Mouse (Mus musculus) liver, embryonic 14.5 days (tissue): ENCODE measurements around the gene Ccer2. TPM values are rescaled to one million over a fixed set of nuclear protein-coding genes. Genes with fewer than 3 reads are reported as not detected.

Source experiments
- ATAC-seq: fragments of 200-750 bp; cut with Nextera tagmentation; 2 replicates; pipeline ENCODE4 v1.8.0; 2017; ENCODE audit warnings: moderate number of reproducible peaks, mild to moderate bottlenecking, moderate library complexity; ENCODE audit not compliant: insufficient read depth
- DNase-seq, 3 experiments: peaks; one replicate each; pipeline ENCODE4 v3.0.0-alpha.2; 2012 to 2013; ENCODE audit warnings: low read depth in 3 of 3, low spot score in 3 of 3
- H3K27ac ChIP-seq: fragments of 300-500 bp; sonication (generic); 2 replicates; pipeline ENCODE4 v1.5.1; 2014; ENCODE audit warnings: moderate library complexity, mild to moderate bottlenecking, control low read depth, inconsistent platforms
- H3K27me3 ChIP-seq: fragments of 300-500 bp; sonication (generic); 2 replicates; pipeline ENCODE4 v1.6.1; 2014; ENCODE audit warnings: mild to moderate bottlenecking, low read length, moderate library complexity; ENCODE audit not compliant: control insufficient read depth, insufficient read depth
- H3K36me3 ChIP-seq: fragments of 300-500 bp; sonication (generic); replicated peaks from 2 replicates; pipeline ENCODE4 v1.6.1; 2014; ENCODE audit warnings: low read depth; ENCODE audit not compliant: control insufficient read depth, insufficient read depth
- H3K4me1 ChIP-seq, 2 experiments: fragments of 200-500 bp in 1 of 2; fragments of 300-500 bp in 1 of 2; sonication (generic) in 1 of 2; replicated peaks; 2 replicates each; pipeline ENCODE4 v1.6.1; 2012 to 2014; ENCODE audit warnings: antibody characterized with exemption in 1 of 2, inconsistent platforms in 1 of 2, low read length in 1 of 2; ENCODE audit not compliant: control insufficient read depth in 2 of 2, insufficient read depth in 2 of 2
- H3K4me2 ChIP-seq: fragments of 300-500 bp; sonication (generic); 2 replicates; pipeline ENCODE4 v1.6.1; 2014; ENCODE audit warnings: low read depth, mild to moderate bottlenecking, control low read depth, moderate library complexity
- H3K4me3 ChIP-seq, 2 experiments: fragments of 200-500 bp in 1 of 2; fragments of 300-500 bp in 1 of 2; sonication (generic) in 1 of 2; 2 replicates each; pipeline ENCODE4 v1.5.1; 2012 to 2014; ENCODE audit warnings: low read depth in 2 of 2, low read length in 2 of 2, mild to moderate bottlenecking in 2 of 2, control low read depth in 1 of 2, inconsistent platforms in 1 of 2, moderate library complexity in 1 of 2; ENCODE audit not compliant: insufficient read depth in 1 of 2
- H3K9ac ChIP-seq: fragments of 300-500 bp; sonication (generic); replicated peaks from 2 replicates; pipeline ENCODE4 v1.6.1; 2014; ENCODE audit warnings: mild to moderate bottlenecking, control low read depth, moderate library complexity
- H3K9me3 ChIP-seq: fragments of 300-500 bp; sonication (generic); 2 replicates; pipeline ENCODE4 v1.6.1; 2016; ENCODE audit warnings: low read length, mixed read lengths; ENCODE audit not compliant: control insufficient read depth
- CTCF ChIP-seq: IDR thresholded peaks from 2 replicates; pipeline ENCODE4 v1.5.1; 2016; ENCODE audit warnings: antibody characterized with exemption, low read depth, control low read depth
- EP300 ChIP-seq: IDR thresholded peaks from 2 replicates; pipeline ENCODE4 v1.6.1; 2016; ENCODE audit warnings: antibody characterized with exemption, low read depth
- WGBS: fragments of 180-500 bp; shearing (Covaris S2); extraction: QIAGEN DNeasy Blood & Tissue Kit; methylation state at CpG from one replicate; pipeline ENCODE4 v1.1.7; 2014; ENCODE audit not compliant: insufficient replicate concordance; 5-methylcytosine and 5-hydroxymethylcytosine counted together
- polyA plus RNA-seq, 2 experiments: library from polyadenylated mRNA; depleted of rRNA in 1 of 2; stranded (reverse) in 1 of 2; unstranded in 1 of 2; fragments of >200 nt; fragmentation: Nextera tagmentation in 1 of 2; extraction: Ambion mirVana in 1 of 2; gene quantifications; 2 replicates each; pipeline versions ENCODE4 v1.2.1 to v1.2.3; 2012 to 2014

The Ccer2 gene
- polyA plus RNA-seq, 2 experiments, result not detected

DNA sequence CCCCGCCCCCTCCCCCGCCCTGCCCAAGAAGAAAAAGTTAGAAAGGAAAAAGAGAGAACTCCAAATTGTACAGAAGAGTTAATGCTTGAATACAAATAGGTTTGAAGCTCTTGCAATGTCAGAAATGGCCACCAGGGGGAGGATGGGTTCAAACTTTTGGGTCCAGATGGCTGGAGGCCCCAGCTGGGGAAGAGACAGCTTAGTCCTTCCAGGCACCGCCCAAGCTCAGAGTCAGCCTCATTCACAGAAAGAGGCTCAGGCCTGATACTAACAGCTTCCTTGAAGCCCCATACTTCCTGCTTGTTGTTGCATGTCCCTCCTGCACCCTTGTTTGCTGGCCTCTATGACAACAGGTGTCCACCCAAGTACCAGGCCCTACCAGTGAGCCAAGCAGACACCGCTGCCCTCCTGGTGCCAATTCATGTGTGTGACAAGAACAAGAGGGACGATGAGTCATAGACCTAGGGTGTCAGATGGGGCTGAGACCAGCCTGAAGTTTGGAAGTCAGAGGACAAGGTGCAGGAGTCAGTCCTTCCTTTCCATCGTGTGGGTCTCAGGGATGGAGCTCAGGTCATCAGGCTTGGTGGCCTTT is 24.2 kb downstream of the Ccer2 start:
- Histone ChIP-seq H3K27me3 (no peaks in the 10 kb centered on the region), H3K4me1 (peaks cover 2 to 6% of the 10 kb centered on the region in 2 experiments), H3K9me3 (no peaks in the 10 kb centered on the region), H3K9ac (no peak overlapping the region), H3K27ac (no peak overlapping the region), H3K4me3 (no peak overlapping the region), H3K36me3 (no peaks in the 10 kb centered on the region), H3K4me2 (no peak overlapping the region)
- DNase-seq (peak; percentile 74), ATAC-seq (peak; percentile 62; the same call in 1 of the 2 replicates)
- peak; percentile 88 for TF ChIP-seq CTCF
- TF ChIP-seq EP300, result no peak
- WGBS, result 38% methylated on average over 6 of the region's 6 CpGs

GRCm38 (mm10) chr7:28780857-28781256 is 24.9 kb downstream of the Ccer2 start:
- no peak for DNase-seq
- Histone ChIP-seq H3K4me3 (no peak overlapping the region), H3K36me3 (no peaks in the 10 kb centered on the region), H3K9ac (no peak overlapping the region), H3K27me3 (no peaks in the 10 kb centered on the region), H3K4me1 (peaks cover 2 to 6% of the 10 kb centered on the region in 2 experiments), H3K27ac (no peak overlapping the region), H3K9me3 (no peaks in the 10 kb centered on the region), H3K4me2 (no peak overlapping the region)
- no peak for ATAC-seq
- TF ChIP-seq CTCF (no peak), EP300 (no peak)
- 48% methylated on average over 7 of the region's 7 CpGs for whole genome bisulfite sequencing

GRCm38 (mm10) chr7:28781261-28781663 is 25.3 kb downstream of the Ccer2 start:
- no peak for ATAC-seq
- 69% methylated on average over 8 of the region's 8 CpGs for WGBS
- DNase-seq, result no peak
- H3K4me3 ChIP-seq, result no peak overlapping the region
- H3K27ac ChIP-seq, result no peak overlapping the region
- H3K9ac ChIP-seq, result no peak overlapping the region
- TF ChIP-seq EP300, result no peak
- TF ChIP-seq CTCF, result no peak
- H3K27me3 ChIP-seq, result no peaks in the 10 kb centered on the region
- H3K9me3 ChIP-seq, result no peaks in the 10 kb centered on the region
- peaks cover 2 to 6% of the 10 kb centered on the region in 2 experiments for H3K4me1 ChIP-seq
- H3K36me3 ChIP-seq, result no peaks in the 10 kb centered on the region
- no peak overlapping the region for H3K4me2 ChIP-seq

DNA sequence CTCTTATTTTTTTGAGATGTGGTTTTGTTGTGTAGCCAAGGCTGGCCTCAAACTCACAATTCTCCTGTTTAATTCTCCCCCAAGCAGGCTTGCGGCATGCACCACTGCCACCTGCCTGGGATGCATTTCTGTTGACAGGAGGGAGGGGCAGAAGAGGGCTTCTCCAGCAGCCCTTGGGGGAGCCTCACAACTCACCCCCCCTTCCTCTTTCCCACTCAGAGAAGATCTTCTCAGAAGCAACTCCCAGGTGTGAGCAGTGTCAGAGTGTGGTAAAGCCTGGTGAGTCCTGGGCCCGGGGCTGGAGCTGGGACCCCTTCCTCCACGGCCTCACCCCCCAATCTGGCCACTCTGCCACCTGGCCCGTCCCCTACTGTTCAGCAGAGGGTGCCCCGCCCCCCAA is 29.2 kb downstream of the Ccer2 start:
- TF ChIP-seq CTCF (no peak), EP300 (no peak)
- DNase-seq (no peak), ATAC-seq (no peak)
- Histone ChIP-seq H3K4me2 (no peak overlapping the region), H3K9me3 (no peaks in the 10 kb centered on the region), H3K27ac (no peak overlapping the region), H3K36me3 (no peaks in the 10 kb centered on the region), H3K4me3 (no peak overlapping the region), H3K4me1 (peaks cover 2 to 6% of the 10 kb centered on the region in 2 experiments), H3K27me3 (no peaks in the 10 kb centered on the region), H3K9ac (no peak overlapping the region)
- 82% methylated on average over 5 of the region's 5 CpGs for WGBS

- H3K9me3 ChIP-seq, result no peaks in the 10 kb centered on the region
- H3K4me1 ChIP-seq, result peaks cover 0 to 3% of the 10 kb centered on the region in 2 experiments; a peak in 1 of 4 replicates
- DNase-seq (no peak), ATAC-seq (no peak)
- H3K27ac ChIP-seq, result no peak overlapping the region
- H3K36me3 ChIP-seq, result no peaks in the 10 kb centered on the region
- TF ChIP-seq CTCF (no peak), EP300 (no peak)
- H3K27me3 ChIP-seq, result no peaks in the 10 kb centered on the region
- 81% methylated on average over 9 of the region's 9 CpGs for WGBS
- H3K9ac ChIP-seq, result no peak overlapping the region
- no peak overlapping the region for H3K4me2 ChIP-seq
- no peak overlapping the region for H3K4me3 ChIP-seq
These were observed 31.9 kb downstream of the Ccer2 start for GRCm38 (mm10) chr7:28787884-28788283.
